Mouse (Mus musculus) embryonic facial prominence, embryonic 13.5 days (tissue): ENCODE measurements around the gene Hnrnph1. TPM values are rescaled to one million over a fixed set of nuclear protein-coding genes. Genes with fewer than 3 reads are reported as not detected.

ENCODE experiments used
- microRNA counts: library from miRNA; unstranded; fragments of <30 nt; microRNA quantifications from one replicate; lab custom pipeline; 2016
- microRNA-seq: library from miRNA; unstranded; fragments of <30 nt; microRNA quantifications from one replicate; pipeline ENCODE4, GENCODE M21; 2016
- polyA plus RNA-seq: library from polyadenylated mRNA; unstranded; fragments of >200 nt; fragmentation: Nextera tagmentation; extraction: Ambion mirVana; gene quantifications from 2 replicates; pipeline ENCODE4 v1.2.1, GENCODE M21; 2015

The Hnrnph1 gene
- polyA plus RNA-seq, 1 experiment from 2014 or later: 541 TPM

MicroRNA genes within 50 kb of the gene (microRNA counts, 519-probe panel; counts per million panel counts)
- 2,436 counts per million, percentile 59 among the panel's probes with 10 or more counts for microRNA mmu-miR-804 (lab: Ali Mortazavi, UCI)

Small RNA genes lying within 50 kb of the gene (microRNA-seq; reads per million reads assigned to microRNA genes)
- not detected for gene Mir804

Other genes starting within 250 kb of the Hnrnph1 start
- gene Tbc1d9b, start 245.6 kb upstream of the Hnrnph1 start, polyA plus RNA-seq: 44.9 and 47.8 TPM in 2 replicates
- 18.0 and 22.9 TPM in 2 replicates for gene Mrnip, start 202.5 kb upstream of the Hnrnph1 start, polyA plus RNA-seq
- gene Sqstm1, start 166.2 kb upstream of the Hnrnph1 start, polyA plus RNA-seq: 193 and 206 TPM in 2 replicates
- gene Mgat4b, start 166.1 kb upstream of the Hnrnph1 start, polyA plus RNA-seq: 15.8 and 21.5 TPM in 2 replicates
- gene Ltc4s, start 138.4 kb upstream of the Hnrnph1 start, polyA plus RNA-seq: 1.7 and 1.8 TPM in 2 replicates
- 7.1 and 8.1 TPM in 2 replicates for gene Maml1, start 84.7 kb upstream of the Hnrnph1 start, polyA plus RNA-seq
- 289 and 322 TPM in 2 replicates for gene Canx, start 51.3 kb upstream of the Hnrnph1 start, polyA plus RNA-seq
- 0.52 and 0.54 TPM in 2 replicates for gene Cby3, start 22.5 kb upstream of the Hnrnph1 start, polyA plus RNA-seq
- gene Rufy1, start 54.1 kb downstream of the Hnrnph1 start, polyA plus RNA-seq: 25.3 and 28.2 TPM in 2 replicates
- 12.0 and 13.8 TPM in 2 replicates for gene Adamts2, start 225.1 kb downstream of the Hnrnph1 start, polyA plus RNA-seq